Mouse (Mus musculus): ENCODE results near the gene Mrpl44. TPM values are rescaled to one million over a fixed set of nuclear protein-coding genes. Genes with fewer than 3 reads are reported as not detected.

Gene Mrpl44
- total and polyA plus RNA-seq, 3 experiments: 34.1 to 74.1 (median 53.1) TPM

DNA sequence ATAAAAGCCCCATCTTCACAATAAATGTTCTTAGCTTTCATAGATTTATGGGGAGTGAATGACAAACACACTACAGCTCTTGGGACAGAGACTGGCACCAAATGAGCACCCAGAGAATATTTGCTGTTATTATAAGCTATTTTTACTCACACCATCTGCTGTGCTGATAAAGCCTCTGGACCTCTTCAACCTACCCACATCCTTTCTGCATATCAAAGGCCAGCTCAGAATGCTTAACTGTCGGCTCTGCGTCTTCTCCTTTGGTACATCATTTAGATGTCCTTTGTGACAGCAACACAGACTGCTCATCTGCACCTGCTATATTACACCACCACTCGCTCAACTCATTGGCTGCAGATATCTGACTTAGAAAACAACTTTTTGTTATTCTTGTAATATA is 21.3 kb downstream of the Mrpl44 start:
- no peak for ATAC-seq (ENCODE audit: extremely low read depth, insufficient number of reproducible peaks, low FRiP score, poor library complexity, severe bottlenecking)
- DNase-seq (ENCODE audit: low spot score): no peak
- no peaks in the 10 kb centered on the region for H3K4me1 ChIP-seq (ENCODE audit: insufficient read depth, low read depth, low read length)
- no peaks in the 10 kb centered on the region; the same call in 1 of the 2 replicates for H3K27me3 ChIP-seq (ENCODE audit: insufficient read depth, low read length)
- H3K9me3 ChIP-seq (replicated peaks): no peaks in the 10 kb centered on the region
- H3K4me3 ChIP-seq (ENCODE audit: low read depth, low read length): no peak overlapping the region
- no peaks in the 10 kb centered on the region for H3K36me3 ChIP-seq (replicated peaks)
- TF ChIP-seq POLR2AphosphoS5 (IDR thresholded peaks at IDR 0.05; ENCODE audit: insufficient replicate concordance, low read depth, low read length) (no peak), CTCF (IDR thresholded peaks at IDR 0.05; ENCODE audit: low read depth, low read length) (no peak), GATA2 (IDR thresholded peaks at IDR 0.05; ENCODE audit: borderline replicate concordance, low read depth, low read length) (no peak), GATA1 (IDR thresholded peaks at IDR 0.05; ENCODE audit: borderline replicate concordance, low read length) (no peak), TAL1 (conservative IDR thresholded peaks at IDR 0.05; ENCODE audit: low read depth, low read length) (no peak)

DNA sequence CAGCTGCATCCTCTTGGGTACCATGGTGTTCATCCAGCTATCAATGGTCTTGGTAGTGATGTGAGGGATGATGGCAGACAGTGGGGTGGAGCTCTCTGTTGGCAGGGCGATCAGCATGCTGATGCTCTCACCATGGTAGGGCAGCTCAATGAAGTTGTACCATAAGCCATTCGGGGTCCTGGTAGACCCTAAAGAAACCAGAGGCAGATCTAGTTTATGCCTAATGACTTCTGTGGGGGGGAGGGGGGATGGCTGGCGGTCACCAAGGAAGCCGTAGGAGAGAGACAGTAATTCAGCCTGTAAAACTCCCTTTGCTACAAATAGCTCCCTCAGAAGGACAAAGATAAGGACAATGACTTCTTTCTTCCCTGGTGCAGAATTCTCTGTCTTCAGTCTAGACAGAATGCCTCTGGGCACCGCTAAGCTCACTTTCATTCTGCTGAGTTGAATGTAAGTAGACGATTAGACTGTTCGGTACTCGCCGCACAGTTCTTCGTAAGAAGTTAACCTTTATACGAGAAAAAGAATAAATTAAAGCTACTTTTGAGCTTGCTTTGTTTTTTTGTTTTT is 27.1 kb downstream of the Mrpl44 start:
- H3K9me3 ChIP-seq (replicated peaks): no peaks in the 10 kb centered on the region
- H3K36me3 ChIP-seq (replicated peaks): no peaks in the 10 kb centered on the region
- peaks cover 6% of the 10 kb centered on the region for H3K27me3 ChIP-seq (ENCODE audit: insufficient read depth, low read length)
- no peak for TF ChIP-seq TAL1 (conservative IDR thresholded peaks at IDR 0.05; ENCODE audit: low read depth, low read length)
- no peak for TF ChIP-seq POLR2AphosphoS5 (IDR thresholded peaks at IDR 0.05; ENCODE audit: insufficient replicate concordance, low read depth, low read length)
- no peak for TF ChIP-seq GATA1 (IDR thresholded peaks at IDR 0.05; ENCODE audit: borderline replicate concordance, low read length)
- no peak for TF ChIP-seq GATA2 (IDR thresholded peaks at IDR 0.05; ENCODE audit: borderline replicate concordance, low read depth, low read length)
- TF ChIP-seq CTCF (IDR thresholded peaks at IDR 0.05; ENCODE audit: low read depth, low read length): no peak
- ATAC-seq (ENCODE audit: extremely low read depth, insufficient number of reproducible peaks, low FRiP score, poor library complexity, severe bottlenecking) (no peak), DNase-seq (ENCODE audit: low spot score) (no peak)
- no peaks in the 10 kb centered on the region for H3K4me1 ChIP-seq (ENCODE audit: insufficient read depth, low read depth, low read length)
- no peak overlapping the region for H3K4me3 ChIP-seq (ENCODE audit: low read depth, low read length)

DNA sequence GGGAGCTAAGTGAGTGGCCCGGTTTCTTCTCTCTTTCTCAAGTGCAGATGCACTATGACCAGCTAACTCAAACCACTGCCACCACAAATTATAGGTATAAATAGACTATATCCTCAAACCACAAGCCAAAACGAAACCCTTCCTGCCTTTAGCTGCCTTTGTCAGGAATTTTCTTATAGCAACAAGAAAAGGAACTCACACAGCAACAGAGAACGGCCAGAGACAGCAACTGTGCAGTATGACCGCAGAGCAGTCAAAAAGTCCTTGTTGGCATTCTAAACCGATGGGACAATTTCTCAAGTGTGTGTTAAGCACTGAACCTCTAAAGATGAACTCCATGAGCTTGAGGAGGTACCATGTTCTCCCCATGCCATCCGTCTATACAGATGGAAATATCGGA is 27.8 kb downstream of the Mrpl44 start:
- Histone ChIP-seq H3K27me3 (ENCODE audit: insufficient read depth, low read length) (peaks cover 6% of the 10 kb centered on the region), H3K4me1 (ENCODE audit: insufficient read depth, low read depth, low read length) (no peaks in the 10 kb centered on the region), H3K4me3 (ENCODE audit: low read depth, low read length) (no peak overlapping the region), H3K36me3 (replicated peaks) (no peaks in the 10 kb centered on the region), H3K9me3 (replicated peaks) (no peaks in the 10 kb centered on the region)
- ATAC-seq (ENCODE audit: extremely low read depth, insufficient number of reproducible peaks, low FRiP score, poor library complexity, severe bottlenecking) (no peak), DNase-seq (ENCODE audit: low spot score) (no peak)
- no peak for TF ChIP-seq CTCF (IDR thresholded peaks at IDR 0.05; ENCODE audit: low read depth, low read length)
- no peak for TF ChIP-seq POLR2AphosphoS5 (IDR thresholded peaks at IDR 0.05; ENCODE audit: insufficient replicate concordance, low read depth, low read length)
- no peak for TF ChIP-seq GATA1 (IDR thresholded peaks at IDR 0.05; ENCODE audit: borderline replicate concordance, low read length)
- TF ChIP-seq TAL1 (conservative IDR thresholded peaks at IDR 0.05; ENCODE audit: low read depth, low read length): no peak
- no peak for TF ChIP-seq GATA2 (IDR thresholded peaks at IDR 0.05; ENCODE audit: borderline replicate concordance, low read depth, low read length)

DNA sequence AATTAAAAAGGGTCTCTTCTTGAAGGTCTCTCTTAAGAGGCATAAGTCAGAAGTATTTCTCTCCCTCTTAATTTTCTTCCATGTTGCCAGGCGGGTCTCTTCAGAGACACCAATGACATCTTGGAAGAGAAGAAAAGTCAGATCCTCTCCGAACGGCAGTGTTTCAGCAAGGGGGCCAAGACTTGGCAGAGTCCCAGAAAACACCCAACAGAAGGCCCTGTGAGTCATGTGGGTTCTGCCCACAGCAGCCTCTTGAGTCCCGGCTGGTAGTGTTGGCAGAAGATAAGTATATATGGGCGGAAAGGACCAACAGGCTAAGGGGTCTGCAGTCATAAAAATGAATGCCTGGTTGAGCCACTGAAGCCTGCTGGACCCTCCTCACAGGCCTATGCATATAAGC is 31.0 kb downstream of the Mrpl44 start:
- no peak overlapping the region for H3K4me3 ChIP-seq (ENCODE audit: low read depth, low read length)
- no peaks in the 10 kb centered on the region for H3K36me3 ChIP-seq (replicated peaks)
- H3K27me3 ChIP-seq (ENCODE audit: insufficient read depth, low read length): peaks cover 6% of the 10 kb centered on the region
- TF ChIP-seq CTCF (IDR thresholded peaks at IDR 0.05; ENCODE audit: low read depth, low read length): no peak
- TF ChIP-seq POLR2AphosphoS5 (IDR thresholded peaks at IDR 0.05; ENCODE audit: insufficient replicate concordance, low read depth, low read length): no peak
- no peak for TF ChIP-seq GATA1 (IDR thresholded peaks at IDR 0.05; ENCODE audit: borderline replicate concordance, low read length)
- TF ChIP-seq GATA2 (IDR thresholded peaks at IDR 0.05; ENCODE audit: borderline replicate concordance, low read depth, low read length): no peak
- TF ChIP-seq TAL1 (conservative IDR thresholded peaks at IDR 0.05; ENCODE audit: low read depth, low read length): no peak
- H3K9me3 ChIP-seq (replicated peaks): no peaks in the 10 kb centered on the region
- no peaks in the 10 kb centered on the region for H3K4me1 ChIP-seq (ENCODE audit: insufficient read depth, low read depth, low read length)
- DNase-seq (ENCODE audit: low spot score) (no peak), ATAC-seq (ENCODE audit: extremely low read depth, insufficient number of reproducible peaks, low FRiP score, poor library complexity, severe bottlenecking) (no peak)

DNA sequence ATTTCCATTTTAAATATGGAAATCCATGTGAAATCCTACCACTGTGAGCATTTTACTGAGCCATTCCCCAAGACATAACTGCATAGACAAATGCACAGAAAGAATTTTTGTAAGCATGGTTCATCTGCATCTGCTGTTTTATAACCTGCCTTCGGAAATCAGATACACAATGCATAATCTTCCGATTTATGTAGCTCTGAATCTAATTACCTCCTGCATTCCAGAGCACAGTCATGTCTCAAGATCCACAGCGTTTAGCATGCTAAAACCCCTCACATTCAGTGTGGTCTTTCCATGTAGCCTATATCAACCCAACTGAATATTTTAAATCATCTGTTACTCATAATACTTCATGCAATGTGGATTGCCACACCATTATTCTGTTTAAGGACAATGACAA is 33.6 kb downstream of the Mrpl44 start:
- no peak for DNase-seq (ENCODE audit: low spot score)
- Histone ChIP-seq H3K9me3 (replicated peaks) (no peaks in the 10 kb centered on the region), H3K27me3 (ENCODE audit: insufficient read depth, low read length) (peaks cover 3% of the 10 kb centered on the region), H3K4me1 (ENCODE audit: insufficient read depth, low read depth, low read length) (no peaks in the 10 kb centered on the region), H3K4me3 (ENCODE audit: low read depth, low read length) (no peak overlapping the region), H3K36me3 (replicated peaks) (no peaks in the 10 kb centered on the region)
- no peak for ATAC-seq (ENCODE audit: extremely low read depth, insufficient number of reproducible peaks, low FRiP score, poor library complexity, severe bottlenecking)
- no peak for TF ChIP-seq GATA1 (IDR thresholded peaks at IDR 0.05; ENCODE audit: borderline replicate concordance, low read length)
- TF ChIP-seq TAL1 (conservative IDR thresholded peaks at IDR 0.05; ENCODE audit: low read depth, low read length): no peak
- no peak for TF ChIP-seq GATA2 (IDR thresholded peaks at IDR 0.05; ENCODE audit: borderline replicate concordance, low read depth, low read length)
- no peak for TF ChIP-seq CTCF (IDR thresholded peaks at IDR 0.05; ENCODE audit: low read depth, low read length)
- no peak for TF ChIP-seq POLR2AphosphoS5 (IDR thresholded peaks at IDR 0.05; ENCODE audit: insufficient replicate concordance, low read depth, low read length)

DNA sequence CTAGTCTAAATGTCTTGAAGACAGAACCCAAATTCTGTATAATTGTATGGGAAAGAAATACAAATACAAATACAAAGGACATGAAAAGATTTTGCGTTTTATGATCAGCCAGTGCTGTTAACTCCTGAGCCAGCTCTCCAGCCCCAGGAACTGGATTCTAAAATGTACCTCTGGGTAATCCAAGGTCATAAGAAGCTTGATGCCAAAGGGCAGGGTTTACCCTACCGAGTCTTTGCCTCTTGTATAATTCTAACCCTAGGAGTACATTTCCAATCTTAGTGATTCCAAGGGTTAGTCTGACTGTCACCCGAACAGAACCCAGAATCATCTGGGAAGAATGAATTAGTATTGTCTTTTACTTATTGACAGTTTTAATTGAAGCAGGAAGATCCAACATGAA is 39.6 kb downstream of the Mrpl44 start:
- H3K36me3 ChIP-seq (replicated peaks): no peaks in the 10 kb centered on the region

More for the DNA sequence above, 39.6 kb downstream of the Mrpl44 start:
- no peaks in the 10 kb centered on the region for H3K27me3 ChIP-seq (ENCODE audit: insufficient read depth, low read length)
- no peaks in the 10 kb centered on the region for H3K9me3 ChIP-seq (replicated peaks)
- no peak for ATAC-seq (ENCODE audit: extremely low read depth, insufficient number of reproducible peaks, low FRiP score, poor library complexity, severe bottlenecking)
- H3K4me1 ChIP-seq (ENCODE audit: insufficient read depth, low read depth, low read length): no peaks in the 10 kb centered on the region
- DNase-seq (ENCODE audit: low spot score): no peak
- no peak for TF ChIP-seq GATA1 (IDR thresholded peaks at IDR 0.05; ENCODE audit: borderline replicate concordance, low read length)
- TF ChIP-seq TAL1 (conservative IDR thresholded peaks at IDR 0.05; ENCODE audit: low read depth, low read length): no peak
- TF ChIP-seq POLR2AphosphoS5 (IDR thresholded peaks at IDR 0.05; ENCODE audit: insufficient replicate concordance, low read depth, low read length): no peak
- TF ChIP-seq CTCF (IDR thresholded peaks at IDR 0.05; ENCODE audit: low read depth, low read length): no peak
- TF ChIP-seq GATA2 (IDR thresholded peaks at IDR 0.05; ENCODE audit: borderline replicate concordance, low read depth, low read length): no peak
- H3K4me3 ChIP-seq (ENCODE audit: low read depth, low read length): no peak overlapping the region

All from G1E (cell line).